ENCODE assay signal across 22 mouse cellular contexts in genomic region chr17:57235803-57236202, GRCm38 (mm10). TPM values are rescaled to one million over a fixed set of nuclear protein-coding genes. Genes with fewer than 3 reads are reported as not detected.
DNase-seq lines count a peak whose midpoint lies in the region; ATAC-seq lines count a peak whose summit lies in the region.
"Had no signal": no experiment of that assay in that cellular context is flagged by ENCODE, and none has a peak within 500 bp of the region (broad histone marks: within the 10 kb centered on the region; RNA-seq: fewer than 3 reads in every experiment).

No protein-coding gene starts in this region.

- H3K9ac ChIP-seq in embryonic facial prominence, embryonic 13.5 days, result no peak overlapping the region
- no peak overlapping the region for H3K9ac ChIP-seq in hindbrain, embryonic 12.5 days
- no peak overlapping the region for H3K9ac ChIP-seq in hindbrain, embryonic 11.5 days (ENCODE audit: low read depth, low read length)
- no peak overlapping the region for H3K9ac ChIP-seq in midbrain, embryonic 13.5 days (replicated peaks)
- no peak overlapping the region for H3K9ac ChIP-seq in midbrain, embryonic 14.5 days (replicated peaks; ENCODE audit: low read length)
- H3K9ac ChIP-seq: forebrain, embryonic 12.5 days had no signal

- H3K36me3 ChIP-seq in embryonic facial prominence, embryonic 13.5 days, result peaks cover 38% of the 10 kb centered on the region
- H3K36me3 ChIP-seq in embryonic facial prominence, embryonic 10.5 days (replicated peaks), result peaks cover 41% of the 10 kb centered on the region
- H3K36me3 ChIP-seq in hindbrain, embryonic 12.5 days, result peaks cover 35% of the 10 kb centered on the region
- no peaks in the 10 kb centered on the region for H3K36me3 ChIP-seq in hindbrain, embryonic 11.5 days (ENCODE audit: control insufficient read depth, insufficient read depth, low read length)
- H3K36me3 ChIP-seq in midbrain, embryonic 13.5 days, result peaks cover 38% of the 10 kb centered on the region
- peaks cover 34% of the 10 kb centered on the region for H3K36me3 ChIP-seq in midbrain, embryonic 14.5 days (ENCODE audit: control insufficient read depth, insufficient read depth, low read length)

- no peak overlapping the region for H3K27ac ChIP-seq in embryonic facial prominence, embryonic 13.5 days
- H3K27ac ChIP-seq in embryonic facial prominence, embryonic 10.5 days (replicated peaks), result no peak overlapping the region
- H3K27ac ChIP-seq in hindbrain, embryonic 12.5 days, result no peak overlapping the region
- H3K27ac ChIP-seq in hindbrain, embryonic 11.5 days (ENCODE audit: low read depth, low read length), result no peak overlapping the region
- no peak overlapping the region for H3K27ac ChIP-seq in midbrain, embryonic 13.5 days
- H3K27ac ChIP-seq in midbrain, embryonic 14.5 days (replicated peaks; ENCODE audit: low read depth, low read length), result no peak overlapping the region
- H3K27ac ChIP-seq: forebrain, embryonic 12.5 days; hindbrain, postnatal 0 days had no signal

- 0 out of 2 replicates have a peak, but pooled peaks have one; percentile 7 for ATAC-seq in embryonic facial prominence, embryonic 13.5 days (ENCODE audit: insufficient number of reproducible peaks, insufficient read depth, low FRiP score, low TSS enrichment, low read depth)
- peak; percentile 20; the same call in 1 of the 2 replicates for ATAC-seq in hindbrain, embryonic 12.5 days (ENCODE audit: low FRiP score)
- ATAC-seq in hindbrain, embryonic 11.5 days (ENCODE audit: low FRiP score), result no peak
- ATAC-seq in midbrain, embryonic 13.5 days, result 0 out of 2 replicates have a peak, but pooled peaks have one; percentile 15
- ATAC-seq in midbrain, embryonic 14.5 days (ENCODE audit: low FRiP score, low TSS enrichment), result no peak
- no peak for ATAC-seq in megakaryocyte-erythroid progenitor cell, adult 5-6 weeks (replicated peaks; ENCODE audit: low FRiP score, low TSS enrichment, poor library complexity, severe bottlenecking)
- ATAC-seq: CD4-positive, CD25-positive, alpha-beta regulatory T cell, adult 4 months had no signal

- no peak overlapping the region for H3K4me2 ChIP-seq in embryonic facial prominence, embryonic 13.5 days
- H3K4me2 ChIP-seq in hindbrain, embryonic 12.5 days (replicated peaks), result no peak overlapping the region
- no peak overlapping the region for H3K4me2 ChIP-seq in hindbrain, embryonic 11.5 days (replicated peaks; ENCODE audit: low read depth, low read length)
- H3K4me2 ChIP-seq in midbrain, embryonic 13.5 days (replicated peaks), result no peak overlapping the region
- no peak overlapping the region for H3K4me2 ChIP-seq in midbrain, embryonic 14.5 days (ENCODE audit: low read length)
- H3K4me2 ChIP-seq: forebrain, embryonic 12.5 days had no signal

- H3K4me1 ChIP-seq in embryonic facial prominence, embryonic 13.5 days, result no peaks in the 10 kb centered on the region
- H3K4me1 ChIP-seq in embryonic facial prominence, embryonic 10.5 days, result peaks cover 4% of the 10 kb centered on the region; the same call in 1 of the 2 replicates
- no peaks in the 10 kb centered on the region for H3K4me1 ChIP-seq in hindbrain, embryonic 12.5 days
- no peaks in the 10 kb centered on the region for H3K4me1 ChIP-seq in hindbrain, embryonic 11.5 days (replicated peaks; ENCODE audit: control insufficient read depth, insufficient read depth, low read length)
- 0 out of 2 replicates have a peak, but pooled peaks cover 3% of the 10 kb centered on the region for H3K4me1 ChIP-seq in midbrain, embryonic 13.5 days (replicated peaks)
- H3K4me1 ChIP-seq in midbrain, embryonic 14.5 days (ENCODE audit: control insufficient read depth, insufficient read depth, low read length), result no peaks in the 10 kb centered on the region
- H3K4me1 ChIP-seq: forebrain, embryonic 12.5 days had no signal

- H3K4me3 ChIP-seq in embryonic facial prominence, embryonic 13.5 days, result no peak overlapping the region
- H3K4me3 ChIP-seq in embryonic facial prominence, embryonic 10.5 days, result no peak overlapping the region
- H3K4me3 ChIP-seq in hindbrain, embryonic 12.5 days, result no peak overlapping the region
- H3K4me3 ChIP-seq in hindbrain, embryonic 11.5 days (ENCODE audit: low read depth, low read length), result no peak overlapping the region
- H3K4me3 ChIP-seq in midbrain, embryonic 13.5 days (replicated peaks), result no peak overlapping the region
- no peak overlapping the region for H3K4me3 ChIP-seq in midbrain, embryonic 14.5 days (replicated peaks; ENCODE audit: low read depth, low read length)
- H3K4me3 ChIP-seq: forebrain, embryonic 12.5 days had no signal

- no peak for DNase-seq in embryonic facial prominence, embryonic 10.5 days (ENCODE audit: low spot score)
- DNase-seq in hindbrain, embryonic 11.5 days (ENCODE audit: low spot score), result no peak
- DNase-seq in midbrain, embryonic 14.5 days, result no peak
- no peak for DNase-seq in cerebellum, postnatal 25 days
- DNase-seq: adrenal gland, postnatal 36 days; cerebellum, adult 2 months; layer of hippocampus, postnatal 36 days; lung, adult 2 months; lung, postnatal 36 days; right cerebral cortex, adult 18-20 months; thymus, postnatal 25 days had no signal

- H3K9me3 ChIP-seq in embryonic facial prominence, embryonic 13.5 days, result no peaks in the 10 kb centered on the region
- H3K9me3 ChIP-seq in embryonic facial prominence, embryonic 10.5 days, result no peaks in the 10 kb centered on the region
- H3K9me3 ChIP-seq in hindbrain, embryonic 12.5 days (replicated peaks), result no peaks in the 10 kb centered on the region
- H3K9me3 ChIP-seq in hindbrain, embryonic 11.5 days (ENCODE audit: control insufficient read depth, low read length), result no peaks in the 10 kb centered on the region
- H3K9me3 ChIP-seq in midbrain, embryonic 13.5 days, result no peaks in the 10 kb centered on the region
- no peaks in the 10 kb centered on the region for H3K9me3 ChIP-seq in midbrain, embryonic 14.5 days (ENCODE audit: control insufficient read depth, low read length)
- H3K9me3 ChIP-seq: forebrain, embryonic 12.5 days; G1E had no signal

- H3K27me3 ChIP-seq in embryonic facial prominence, embryonic 13.5 days, result no peaks in the 10 kb centered on the region
- no peaks in the 10 kb centered on the region for H3K27me3 ChIP-seq in embryonic facial prominence, embryonic 10.5 days (replicated peaks; ENCODE audit: low read depth, poor library complexity, severe bottlenecking)
- no peaks in the 10 kb centered on the region for H3K27me3 ChIP-seq in hindbrain, embryonic 12.5 days
- no peaks in the 10 kb centered on the region for H3K27me3 ChIP-seq in hindbrain, embryonic 11.5 days (ENCODE audit: control insufficient read depth, insufficient read depth, low read length)
- H3K27me3 ChIP-seq in midbrain, embryonic 13.5 days, result no peaks in the 10 kb centered on the region
- H3K27me3 ChIP-seq in midbrain, embryonic 14.5 days (ENCODE audit: control insufficient read depth, insufficient read depth, low read length), result no peaks in the 10 kb centered on the region
- H3K27me3 ChIP-seq: forebrain, embryonic 12.5 days had no signal

- WGBS in embryonic facial prominence, embryonic 13.5 days, result 88% methylated on average over 5 of the region's 5 CpGs
- WGBS in embryonic facial prominence, embryonic 10.5 days, result 90% methylated on average over 5 of the region's 5 CpGs
- WGBS in hindbrain, embryonic 12.5 days, result 92% methylated on average over 5 of the region's 5 CpGs
- WGBS in hindbrain, embryonic 11.5 days, result 88% methylated on average over 5 of the region's 5 CpGs
- WGBS in midbrain, embryonic 13.5 days, result 92% methylated on average over 5 of the region's 5 CpGs
- WGBS in midbrain, embryonic 14.5 days, result 94% methylated on average over 5 of the region's 5 CpGs

RNA-seq across cellular contexts. Expression of gene C3, which starts 7.9 kb away (rescaled TPM):
- 0.13 and 4.8 TPM in 2 replicates for polyA plus RNA-seq in embryonic facial prominence, embryonic 13.5 days (2015; fragmentation: Nextera tagmentation; extraction: Ambion mirVana)
- polyA plus RNA-seq in embryonic facial prominence, embryonic 10.5 days (2016; fragmentation: Nextera tagmentation; extraction: Ambion mirVana), result 0.30 and 0.32 TPM in 2 replicates
- 0.76 and 1.2 TPM in 2 replicates for polyA plus RNA-seq in hindbrain, embryonic 12.5 days (2016; fragmentation: Nextera tagmentation; extraction: Ambion mirVana)
- 0.36 and 0.82 TPM in 2 replicates for polyA plus RNA-seq in hindbrain, embryonic 11.5 days (2014; fragmentation: Nextera tagmentation; extraction: Ambion mirVana)
- 0.34 and 1.1 TPM in 2 replicates for polyA plus RNA-seq in midbrain, embryonic 13.5 days (2015; fragmentation: Nextera tagmentation; extraction: Ambion mirVana)
- 2.0 and 2.6 TPM in 2 replicates for polyA plus RNA-seq in midbrain, embryonic 14.5 days (2014; fragmentation: Nextera tagmentation; extraction: Ambion mirVana)
- total RNA-seq in megakaryocyte-erythroid progenitor cell, adult 5-6 weeks (2014; fragmentation: Nextera tagmentation), result 8.9 TPM in 1 of 2 replicates, not detected in the other
- 1.7 and 7.1 TPM in 2 replicates for total RNA-seq in megakaryocyte-erythroid progenitor cell, adult 5-6 weeks (2017)

RNA-seq across cellular contexts. Expression of gene Gpr108, which starts 12.4 kb away (rescaled TPM):
- polyA plus RNA-seq in embryonic facial prominence, embryonic 13.5 days (2015; fragmentation: Nextera tagmentation; extraction: Ambion mirVana), result 31.6 and 33.1 TPM in 2 replicates
- polyA plus RNA-seq in embryonic facial prominence, embryonic 10.5 days (2016; fragmentation: Nextera tagmentation; extraction: Ambion mirVana), result 24.9 and 25.7 TPM in 2 replicates
- 24.7 and 27.1 TPM in 2 replicates for polyA plus RNA-seq in hindbrain, embryonic 12.5 days (2016; fragmentation: Nextera tagmentation; extraction: Ambion mirVana)
- 23.5 and 23.9 TPM in 2 replicates for polyA plus RNA-seq in hindbrain, embryonic 11.5 days (2014; fragmentation: Nextera tagmentation; extraction: Ambion mirVana)
- 19.6 and 20.6 TPM in 2 replicates for polyA plus RNA-seq in midbrain, embryonic 13.5 days (2015; fragmentation: Nextera tagmentation; extraction: Ambion mirVana)
- 19.6 and 20.9 TPM in 2 replicates for polyA plus RNA-seq in midbrain, embryonic 14.5 days (2014; fragmentation: Nextera tagmentation; extraction: Ambion mirVana)
- total RNA-seq in megakaryocyte-erythroid progenitor cell, adult 5-6 weeks (2014; fragmentation: Nextera tagmentation), result 18.7 and 23.9 TPM in 2 replicates
- total RNA-seq in megakaryocyte-erythroid progenitor cell, adult 5-6 weeks (2017), result 6.2 and 10.6 TPM in 2 replicates

RNA-seq across cellular contexts. Expression of gene Trip10, which starts 13.5 kb away (rescaled TPM):
- polyA plus RNA-seq in embryonic facial prominence, embryonic 13.5 days (2015; fragmentation: Nextera tagmentation; extraction: Ambion mirVana), result 38.1 and 41.5 TPM in 2 replicates
- 37.4 and 42.2 TPM in 2 replicates for polyA plus RNA-seq in embryonic facial prominence, embryonic 10.5 days (2016; fragmentation: Nextera tagmentation; extraction: Ambion mirVana)
- 23.5 and 23.9 TPM in 2 replicates for polyA plus RNA-seq in hindbrain, embryonic 12.5 days (2016; fragmentation: Nextera tagmentation; extraction: Ambion mirVana)
- 21.8 and 21.9 TPM in 2 replicates for polyA plus RNA-seq in hindbrain, embryonic 11.5 days (2014; fragmentation: Nextera tagmentation; extraction: Ambion mirVana)
- 12.3 and 13.7 TPM in 2 replicates for polyA plus RNA-seq in midbrain, embryonic 13.5 days (2015; fragmentation: Nextera tagmentation; extraction: Ambion mirVana)
- polyA plus RNA-seq in midbrain, embryonic 14.5 days (2014; fragmentation: Nextera tagmentation; extraction: Ambion mirVana), result 5.7 and 7.2 TPM in 2 replicates
- total RNA-seq in megakaryocyte-erythroid progenitor cell, adult 5-6 weeks (2014; fragmentation: Nextera tagmentation), result 3.9 and 4.5 TPM in 2 replicates
- 8.3 and 10.0 TPM in 2 replicates for total RNA-seq in megakaryocyte-erythroid progenitor cell, adult 5-6 weeks (2017)

RNA-seq across cellular contexts. Expression of gene Tnfsf14, which starts 41.8 kb away (rescaled TPM):
- 0.18 TPM in 1 of 2 replicates, not detected in the other for polyA plus RNA-seq in embryonic facial prominence, embryonic 13.5 days (2015; fragmentation: Nextera tagmentation; extraction: Ambion mirVana)
- 0.08 TPM in 1 of 2 replicates, not detected in the other for polyA plus RNA-seq in embryonic facial prominence, embryonic 10.5 days (2016; fragmentation: Nextera tagmentation; extraction: Ambion mirVana)
- polyA plus RNA-seq in hindbrain, embryonic 12.5 days (2016; fragmentation: Nextera tagmentation; extraction: Ambion mirVana), result not detected in 2 replicates
- 0.09 TPM in 1 of 2 replicates, not detected in the other for polyA plus RNA-seq in hindbrain, embryonic 11.5 days (2014; fragmentation: Nextera tagmentation; extraction: Ambion mirVana)
- polyA plus RNA-seq in midbrain, embryonic 13.5 days (2015; fragmentation: Nextera tagmentation; extraction: Ambion mirVana), result not detected in 2 replicates
- polyA plus RNA-seq in midbrain, embryonic 14.5 days (2014; fragmentation: Nextera tagmentation; extraction: Ambion mirVana), result not detected in 2 replicates
- total RNA-seq in megakaryocyte-erythroid progenitor cell, adult 5-6 weeks (2014; fragmentation: Nextera tagmentation), result 1.0 and 1.2 TPM in 2 replicates
- 0.99 and 1.6 TPM in 2 replicates for total RNA-seq in megakaryocyte-erythroid progenitor cell, adult 5-6 weeks (2017)
- total RNA-seq: heart, postnatal 25 days; hindbrain, postnatal 0 days; layer of hippocampus, postnatal 36 days; left cerebral cortex, postnatal 25 days had no signal
- polyA plus RNA-seq: cerebellum, adult 2 months; hindbrain, postnatal 0 days; kidney, embryonic 14.5 days had no signal

RNA-seq across cellular contexts. Expression of gene Vav1, which starts 43.1 kb away (rescaled TPM):
- polyA plus RNA-seq in embryonic facial prominence, embryonic 13.5 days (2015; fragmentation: Nextera tagmentation; extraction: Ambion mirVana), result 2.6 and 2.9 TPM in 2 replicates
- polyA plus RNA-seq in embryonic facial prominence, embryonic 10.5 days (2016; fragmentation: Nextera tagmentation; extraction: Ambion mirVana), result 1.4 and 1.6 TPM in 2 replicates
- polyA plus RNA-seq in hindbrain, embryonic 12.5 days (2016; fragmentation: Nextera tagmentation; extraction: Ambion mirVana), result 1.9 and 2.0 TPM in 2 replicates
- 2.5 and 2.6 TPM in 2 replicates for polyA plus RNA-seq in hindbrain, embryonic 11.5 days (2014; fragmentation: Nextera tagmentation; extraction: Ambion mirVana)
- 1.2 and 1.3 TPM in 2 replicates for polyA plus RNA-seq in midbrain, embryonic 13.5 days (2015; fragmentation: Nextera tagmentation; extraction: Ambion mirVana)
- polyA plus RNA-seq in midbrain, embryonic 14.5 days (2014; fragmentation: Nextera tagmentation; extraction: Ambion mirVana), result 0.51 and 1.6 TPM in 2 replicates
- total RNA-seq in megakaryocyte-erythroid progenitor cell, adult 5-6 weeks (2014; fragmentation: Nextera tagmentation), result 39.2 and 44.7 TPM in 2 replicates
- 86.4 and 126 TPM in 2 replicates for total RNA-seq in megakaryocyte-erythroid progenitor cell, adult 5-6 weeks (2017)

Comparison
In these comparisons a context has a peak if more than half of its experiments do, and no peak if none do; other contexts are left out.
1. ATAC-seq: peak in embryonic facial prominence, embryonic 13.5 days (single experiment), hindbrain, embryonic 12.5 days (single experiment) and midbrain, embryonic 13.5 days (single experiment); none in hindbrain, embryonic 11.5 days (single experiment), midbrain, embryonic 14.5 days (single experiment) and megakaryocyte-erythroid progenitor cell, adult 5-6 weeks (single experiment).